Mouse (Mus musculus) lung, postnatal 0 days (tissue): Measurements from ENCODE around the gene Gas2. TPM values are rescaled to one million over a fixed set of nuclear protein-coding genes. Genes with fewer than 3 reads are reported as not detected.

Experiments
- ATAC-seq: fragments of 200-750 bp; cut with Nextera tagmentation; 2 replicates; pipeline ENCODE4 v1.8.0; 2017; ENCODE audit warnings: moderate library complexity
- DNase-seq: peaks from one replicate; pipeline ENCODE4 v3.0.0-alpha.2; 2016; ENCODE audit warnings: low spot score
- H3K27ac ChIP-seq: fragments of 300-500 bp; sonication (generic); 2 replicates; pipeline ENCODE4 v1.5.1; 2014; ENCODE audit warnings: antibody characterized with exemption, mild to moderate bottlenecking, low read length, mixed read lengths
- H3K27me3 ChIP-seq: fragments of 300-500 bp; sonication (generic); replicated peaks from 2 replicates; pipeline ENCODE4 v1.6.1; 2014; ENCODE audit warnings: low read length, mixed read lengths; ENCODE audit not compliant: insufficient read depth
- H3K36me3 ChIP-seq: fragments of 300-500 bp; sonication (generic); 2 replicates; pipeline ENCODE4 v1.6.1; 2014; ENCODE audit warnings: low read length, mixed read lengths; ENCODE audit not compliant: insufficient read depth
- H3K4me1 ChIP-seq: fragments of 300-500 bp; sonication (generic); 2 replicates; pipeline ENCODE4 v1.6.1; 2014; ENCODE audit warnings: antibody characterized with exemption, low read depth, low read length, mixed read lengths; ENCODE audit not compliant: insufficient read depth
- H3K4me2 ChIP-seq: fragments of 300-500 bp; sonication (generic); replicated peaks from 2 replicates; pipeline ENCODE4 v1.6.1; 2014; ENCODE audit warnings: low read depth, mild to moderate bottlenecking, low read length, moderate library complexity, mixed read lengths
- H3K4me3 ChIP-seq: fragments of 300-500 bp; sonication (generic); 2 replicates; pipeline ENCODE4 v1.5.1; 2014; ENCODE audit warnings: low read depth, low read length
- H3K9ac ChIP-seq: fragments of 300-500 bp; sonication (generic); replicated peaks from 2 replicates; pipeline ENCODE4 v1.6.1; 2014; ENCODE audit warnings: low read depth, mild to moderate bottlenecking
- H3K9me3 ChIP-seq: fragments of 300-500 bp; sonication (generic); 2 replicates; pipeline ENCODE4 v1.6.1; 2016; ENCODE audit warnings: low read length, mixed read lengths
- CTCF ChIP-seq: IDR thresholded peaks from 2 replicates; pipeline ENCODE4 v1.5.1; 2016; ENCODE audit warnings: antibody characterized with exemption, mild to moderate bottlenecking
- EP300 ChIP-seq: IDR thresholded peaks from 2 replicates; pipeline ENCODE4 v1.6.1; 2016; ENCODE audit warnings: antibody characterized with exemption, mild to moderate bottlenecking, control low read depth
- WGBS: fragments of 180-500 bp; shearing (Covaris S2); extraction: QIAGEN DNeasy Blood & Tissue Kit; methylation state at CpG from one replicate; pipeline ENCODE4 v1.1.7; 2014; 5-methylcytosine and 5-hydroxymethylcytosine counted together
- polyA plus RNA-seq: library from polyadenylated mRNA; unstranded; fragments of >200 nt; fragmentation: Nextera tagmentation; extraction: Ambion mirVana; gene quantifications from 2 replicates; pipeline ENCODE4 v1.2.1, GENCODE M21; 2015

The Gas2 gene
- polyA plus RNA-seq, 1 experiment from 2014 or later, result 4.0 TPM

DNA sequence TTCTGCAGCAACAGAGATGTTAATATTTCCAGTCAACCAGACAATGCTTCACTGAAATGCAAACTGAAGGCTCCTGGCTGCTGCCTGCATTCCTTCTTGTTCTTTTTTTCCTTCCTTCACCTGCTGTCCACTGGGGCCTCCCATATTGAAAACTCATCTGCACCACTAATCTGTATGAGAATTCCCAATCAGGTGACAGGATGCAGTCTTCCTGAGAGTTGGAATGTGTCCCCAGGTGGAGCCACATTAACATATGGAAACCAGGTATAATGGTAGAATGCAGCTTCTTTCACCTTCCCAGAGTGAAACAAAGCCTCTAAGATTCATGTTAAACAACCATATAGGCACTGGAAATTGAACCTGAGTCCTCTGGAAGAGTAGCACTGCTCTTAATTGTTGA is 96.0 kb downstream of the Gas2 start:
- H3K4me3 ChIP-seq, result no peak overlapping the region
- H3K27me3 ChIP-seq, result no peaks in the 10 kb centered on the region
- DNase-seq (no peak), ATAC-seq (no peak)
- no peaks in the 10 kb centered on the region for H3K9me3 ChIP-seq
- no peak overlapping the region for H3K9ac ChIP-seq
- no peak overlapping the region for H3K4me2 ChIP-seq
- no peak overlapping the region for H3K27ac ChIP-seq
- no peak for TF ChIP-seq EP300
- no peak for TF ChIP-seq CTCF
- H3K4me1 ChIP-seq, result no peaks in the 10 kb centered on the region
- no peaks in the 10 kb centered on the region for H3K36me3 ChIP-seq

DNA sequence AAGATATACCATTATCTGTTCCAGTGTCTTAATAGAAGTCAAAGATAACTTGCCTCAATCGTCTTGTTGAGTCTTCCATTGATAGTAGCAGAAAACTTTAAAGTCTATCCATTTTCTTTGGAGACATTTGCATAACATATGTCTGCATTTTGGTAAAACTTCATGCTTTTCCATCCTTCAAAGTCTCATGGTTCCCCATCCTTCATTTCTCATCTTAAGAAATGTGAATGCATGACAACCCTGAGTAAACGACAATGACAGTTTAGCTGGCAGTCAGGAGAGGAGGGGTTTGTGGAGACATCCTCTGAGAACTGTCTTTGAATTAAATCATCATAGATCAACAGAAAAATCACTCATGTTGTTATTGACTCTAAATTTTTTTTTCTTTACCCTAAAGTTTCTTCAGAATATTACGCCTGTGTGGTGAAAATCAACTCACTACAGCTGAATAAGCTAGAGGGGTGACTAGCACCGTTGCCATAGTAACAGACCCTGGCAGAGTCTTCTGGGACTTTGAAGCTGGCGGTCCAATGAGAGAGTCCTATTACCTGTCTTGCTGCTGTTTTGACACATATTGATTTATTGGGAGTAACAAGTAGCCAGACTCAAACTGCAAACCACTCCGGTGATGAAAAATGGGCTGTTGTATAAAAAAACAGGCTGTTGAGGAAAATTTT is 99.0 kb downstream of the Gas2 start:
- 46% methylated on average over 6 of the region's 6 CpGs for WGBS
- Histone ChIP-seq H3K36me3 (no peaks in the 10 kb centered on the region), H3K4me1 (no peaks in the 10 kb centered on the region), H3K4me2 (no peak overlapping the region), H3K4me3 (no peak overlapping the region), H3K9me3 (no peaks in the 10 kb centered on the region), H3K9ac (no peak overlapping the region), H3K27ac (no peak overlapping the region), H3K27me3 (no peaks in the 10 kb centered on the region)
- no peak for ATAC-seq
- TF ChIP-seq EP300 (no peak), CTCF (no peak)
- DNase-seq, result no peak

DNA sequence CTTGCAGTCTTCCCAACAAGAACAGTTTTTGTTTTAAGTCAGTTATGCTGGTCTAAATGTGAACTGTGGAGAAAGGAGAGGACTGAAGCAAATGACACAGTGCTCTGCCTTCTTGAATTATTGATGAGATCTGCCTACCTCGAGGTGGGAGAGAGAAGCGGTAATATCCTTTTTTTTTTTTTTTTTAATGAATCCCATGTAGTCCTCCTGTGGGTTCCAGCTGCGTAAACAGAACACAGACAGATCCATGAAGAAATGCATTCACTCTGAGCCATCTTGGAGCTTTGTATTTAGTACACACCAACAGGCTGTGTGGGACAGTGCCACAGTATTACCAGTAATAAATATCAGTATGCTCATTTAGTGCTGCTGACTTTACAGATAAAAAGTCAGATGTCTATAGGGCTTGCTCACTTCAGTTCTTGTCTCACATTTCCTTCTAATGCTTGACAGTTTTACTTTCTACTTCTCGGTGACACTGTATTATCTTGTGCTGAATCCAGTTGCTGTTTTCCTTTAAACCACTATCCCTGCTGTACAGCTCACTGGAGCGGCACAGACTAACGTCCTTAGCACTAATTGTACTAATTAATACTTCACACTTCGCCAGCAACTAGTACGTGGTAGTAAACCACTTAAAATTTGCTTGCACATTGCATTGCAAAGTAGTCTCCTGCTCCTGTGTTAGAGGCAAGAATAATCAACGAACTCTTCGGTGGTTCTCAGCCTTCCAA is 100.6 kb downstream of the Gas2 start:
- H3K36me3 ChIP-seq, result no peaks in the 10 kb centered on the region
- H3K27me3 ChIP-seq, result no peaks in the 10 kb centered on the region
- no peak overlapping the region for H3K9ac ChIP-seq
- WGBS, result 78% methylated on average over 10 of the region's 10 CpGs
- TF ChIP-seq CTCF (no peak), EP300 (no peak)
- no peak overlapping the region for H3K4me3 ChIP-seq
- no peaks in the 10 kb centered on the region for H3K4me1 ChIP-seq
- H3K4me2 ChIP-seq, result no peak overlapping the region
- H3K27ac ChIP-seq, result no peak overlapping the region
- ATAC-seq, result no peak
- H3K9me3 ChIP-seq, result no peaks in the 10 kb centered on the region
- no peak for DNase-seq

DNA sequence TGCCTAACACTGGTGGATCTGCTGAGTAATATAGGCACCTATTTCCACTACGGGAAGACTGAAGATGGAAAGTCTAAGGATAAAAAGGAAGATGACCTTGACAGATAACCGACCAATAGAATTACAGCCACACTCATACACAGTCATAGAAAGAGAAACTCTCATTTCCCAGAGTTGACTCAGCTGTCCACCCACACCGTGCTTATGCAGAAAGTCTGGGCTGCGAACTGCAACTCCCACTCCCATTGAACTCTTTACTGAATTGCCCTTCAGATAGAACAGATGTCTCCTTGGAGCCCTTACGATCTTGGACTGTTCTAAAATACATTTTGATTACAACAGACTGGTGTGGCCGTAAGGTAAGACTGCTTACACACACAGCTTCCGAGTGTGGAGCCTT is 102.9 kb downstream of the Gas2 start:
- H3K36me3 ChIP-seq, result no peaks in the 10 kb centered on the region
- no peak overlapping the region for H3K4me2 ChIP-seq
- H3K4me3 ChIP-seq, result no peak overlapping the region
- ATAC-seq (no peak), DNase-seq (no peak)
- no peaks in the 10 kb centered on the region for H3K4me1 ChIP-seq
- H3K9ac ChIP-seq, result no peak overlapping the region
- TF ChIP-seq EP300 (no peak), CTCF (no peak)
- WGBS, result 84% methylated on average over 7 of the region's 7 CpGs
- H3K9me3 ChIP-seq, result no peaks in the 10 kb centered on the region
- no peaks in the 10 kb centered on the region for H3K27me3 ChIP-seq
- H3K27ac ChIP-seq, result no peak overlapping the region

DNA sequence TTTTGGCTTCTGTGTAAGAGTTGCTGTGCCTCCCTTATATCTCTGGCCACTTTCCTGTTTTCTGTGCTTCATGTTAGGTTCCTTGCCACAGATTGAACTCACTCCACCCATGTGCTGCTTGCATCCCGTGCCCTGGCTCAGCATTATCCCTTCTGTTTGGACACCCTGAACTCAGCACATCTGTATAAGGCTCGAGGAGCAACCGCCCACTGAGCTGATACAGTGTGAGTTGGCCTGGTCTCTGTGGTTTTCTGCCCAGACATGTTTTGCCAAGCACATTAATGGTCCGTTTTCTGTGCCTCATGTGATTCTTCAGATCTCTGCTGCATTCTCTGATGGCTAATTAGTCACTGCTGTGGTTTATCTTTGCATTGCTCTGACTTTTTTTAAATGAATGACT is 105.8 kb downstream of the Gas2 start:
- Histone ChIP-seq H3K27ac (no peak overlapping the region), H3K9ac (no peak overlapping the region), H3K36me3 (no peaks in the 10 kb centered on the region), H3K27me3 (no peaks in the 10 kb centered on the region), H3K9me3 (no peaks in the 10 kb centered on the region), H3K4me2 (no peak overlapping the region), H3K4me1 (no peaks in the 10 kb centered on the region), H3K4me3 (no peak overlapping the region)
- no peak for TF ChIP-seq CTCF
- no peak for TF ChIP-seq EP300
- DNase-seq (no peak), ATAC-seq (no peak)
- WGBS, result 72% methylated on average over 4 of the region's 4 CpGs

DNA sequence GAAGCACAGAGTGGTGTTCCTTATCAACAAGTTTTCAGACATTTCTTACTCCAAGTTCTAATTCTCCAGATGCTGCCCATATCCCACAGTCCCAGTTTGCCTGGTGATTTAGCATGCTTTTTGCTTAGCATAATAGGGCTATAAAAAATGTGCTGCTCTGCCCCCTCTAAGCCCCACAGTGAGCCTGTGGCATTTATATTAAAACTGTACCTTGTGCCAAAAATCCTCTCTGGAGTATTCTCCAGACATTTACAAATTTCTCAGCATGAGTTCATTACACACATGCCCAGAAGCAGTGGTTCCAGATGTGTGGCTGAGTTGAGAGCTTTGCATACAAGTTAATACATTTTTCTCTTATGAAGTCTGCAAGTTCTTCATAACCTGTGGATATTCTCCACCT is 107.6 kb downstream of the Gas2 start:
- H3K36me3 ChIP-seq, result no peaks in the 10 kb centered on the region
- no peak for TF ChIP-seq EP300
- no peak for TF ChIP-seq CTCF

More for the DNA sequence above, 107.6 kb downstream of the Gas2 start:
- ATAC-seq (no peak), DNase-seq (no peak)
- Histone ChIP-seq H3K4me2 (no peak overlapping the region), H3K9me3 (no peaks in the 10 kb centered on the region), H3K9ac (no peak overlapping the region), H3K4me3 (no peak overlapping the region), H3K27me3 (no peaks in the 10 kb centered on the region), H3K4me1 (no peaks in the 10 kb centered on the region), H3K27ac (no peak overlapping the region)
